Mouse (Mus musculus): ENCODE data around the gene 1810043G02Rik.

GRCm38 (mm10) chr10:78018797-78019203 is 40.5 kb downstream of the 1810043G02Rik start:
- TF ChIP-seq POLR2A (IDR thresholded peaks at IDR 0.05; ENCODE audit: insufficient read depth, low read depth, low read length) (no peak), CTCF (IDR thresholded peaks at IDR 0.05; ENCODE audit: insufficient read depth, low read depth, low read length) (peak; percentile 91)

Data from olfactory bulb, adult 2 months (tissue).